Mouse (Mus musculus) cerebellum, adult 2 months (tissue): ENCODE measurements at regions not wholly inside any gene's neighbourhood (a gene's known extent, or its start where the extent isn't known, plus 50 kb on each side); places are given as distances from the start of the nearest gene placed in this dataset.

ENCODE experiments used
- CTCF ChIP-seq: fragments of 200-500 bp; IDR thresholded peaks from 2 replicates; pipeline ENCODE4 v1.5.1; 2011; ENCODE audit warnings: low read depth, mild to moderate bottlenecking, control low read depth, low read length, moderate library complexity, borderline replicate concordance; ENCODE audit not compliant: insufficient read depth
- POLR2A ChIP-seq: fragments of 200-500 bp; IDR thresholded peaks from 2 replicates; pipeline ENCODE4 v1.6.1; 2011; ENCODE audit warnings: low read length, control low read depth, borderline replicate concordance; ENCODE audit not compliant: insufficient read depth

DNA sequence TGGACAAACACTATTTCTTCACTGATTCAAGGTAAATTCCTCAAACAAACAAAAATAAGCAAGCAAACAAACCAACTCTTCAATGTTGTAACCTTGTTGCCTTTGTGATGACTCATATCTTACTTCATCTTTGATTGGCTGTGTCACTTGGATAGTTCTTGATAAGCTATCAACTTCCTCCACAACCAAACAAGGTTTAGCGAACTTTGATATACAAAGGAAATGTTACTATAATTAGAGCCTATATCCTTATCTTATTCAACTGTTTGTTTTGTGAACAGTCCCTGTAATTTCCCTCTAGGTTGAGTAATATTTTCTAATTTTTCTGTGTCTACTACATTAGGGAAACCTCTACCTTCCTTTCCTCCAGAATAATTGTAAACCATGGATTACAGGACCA is 52.8 kb upstream of the Gm10184 start:
- TF ChIP-seq POLR2A (no peak), CTCF (no peak)
